Mouse (Mus musculus) erythroid progenitor cell, adult 5-6 weeks (primary cell): Measurements from ENCODE around the gene Slc18a3. TPM values are rescaled to one million over a fixed set of nuclear protein-coding genes. Genes with fewer than 3 reads are reported as not detected.

ENCODE experiments used
- ATAC-seq: replicated peaks from 2 replicates; pipeline ENCODE4 v1.8.0; 2016; ENCODE audit warnings: moderate number of reproducible peaks, mild to moderate bottlenecking, moderate TSS enrichment, inconsistent platforms; ENCODE audit not compliant: poor library complexity, low FRiP score, severe bottlenecking
- total RNA-seq, 2 experiments: library from RNA; stranded (forward) in 1 of 2; stranded (reverse) in 1 of 2; fragments of 150-400 nt in 1 of 2; fragments of 186-747, 209-891 nt in 1 of 2; gene quantifications; 2 replicates each; pipeline versions ENCODE4 v1.2.3 to v1.2.4; 2015 to 2017; ENCODE audit warnings: low replicate concordance in 2 of 2

Gene Slc18a3
- not detected in 2 replicates for total RNA-seq (2015; ENCODE audit: low replicate concordance)
- not detected in 2 replicates for total RNA-seq (2017; ENCODE audit: low replicate concordance)

DNA sequence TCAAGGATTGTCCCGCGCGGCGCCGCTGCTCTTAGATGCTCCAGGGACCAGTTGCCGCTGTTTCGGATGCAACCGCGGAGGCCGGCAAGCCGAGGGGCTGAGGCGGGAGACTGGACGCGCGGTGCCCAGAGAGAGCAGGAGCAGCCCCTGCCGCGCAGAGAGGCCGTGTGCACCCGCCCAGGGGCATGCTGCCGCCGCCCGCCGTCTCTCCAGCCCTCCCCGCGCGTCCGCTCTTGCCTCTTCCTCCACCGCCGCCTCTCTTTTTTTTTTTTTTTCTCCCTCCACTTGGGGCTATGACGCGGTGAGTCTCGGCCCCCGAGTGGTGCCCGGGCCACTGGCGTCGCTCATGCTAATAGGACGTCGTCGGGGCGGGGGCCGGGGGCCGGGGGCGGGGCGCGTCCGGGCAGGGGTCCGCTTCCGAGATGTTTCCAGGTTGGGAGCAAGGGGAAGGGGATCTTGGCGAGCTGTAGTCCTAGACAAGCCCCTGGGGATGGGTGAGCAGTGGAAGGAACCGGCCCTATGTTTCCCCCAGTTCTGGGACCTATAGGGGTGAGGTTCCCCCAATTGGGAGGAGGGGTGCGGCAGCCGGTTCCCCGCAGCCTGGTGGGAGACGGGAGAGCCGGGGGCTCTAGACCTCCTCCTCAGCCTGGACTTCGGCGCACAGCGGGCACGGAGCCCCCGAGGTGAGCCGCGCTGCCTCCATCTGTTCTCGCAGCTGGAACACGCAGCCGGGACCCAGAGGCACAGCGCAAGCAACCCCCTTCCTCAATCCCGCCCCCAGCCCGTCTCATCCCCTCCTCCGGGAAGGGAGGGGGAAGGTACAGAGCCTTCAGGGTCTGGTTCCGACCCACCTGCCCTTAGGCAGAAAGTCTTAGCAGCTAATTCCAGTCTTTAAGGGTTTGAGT lies at the start of gene Slc18a3:
Gene Slc18a3 (minus strand): TSS at position 250 of the 905 bp plus-strand sequence.
- no peak for ATAC-seq

DNA sequence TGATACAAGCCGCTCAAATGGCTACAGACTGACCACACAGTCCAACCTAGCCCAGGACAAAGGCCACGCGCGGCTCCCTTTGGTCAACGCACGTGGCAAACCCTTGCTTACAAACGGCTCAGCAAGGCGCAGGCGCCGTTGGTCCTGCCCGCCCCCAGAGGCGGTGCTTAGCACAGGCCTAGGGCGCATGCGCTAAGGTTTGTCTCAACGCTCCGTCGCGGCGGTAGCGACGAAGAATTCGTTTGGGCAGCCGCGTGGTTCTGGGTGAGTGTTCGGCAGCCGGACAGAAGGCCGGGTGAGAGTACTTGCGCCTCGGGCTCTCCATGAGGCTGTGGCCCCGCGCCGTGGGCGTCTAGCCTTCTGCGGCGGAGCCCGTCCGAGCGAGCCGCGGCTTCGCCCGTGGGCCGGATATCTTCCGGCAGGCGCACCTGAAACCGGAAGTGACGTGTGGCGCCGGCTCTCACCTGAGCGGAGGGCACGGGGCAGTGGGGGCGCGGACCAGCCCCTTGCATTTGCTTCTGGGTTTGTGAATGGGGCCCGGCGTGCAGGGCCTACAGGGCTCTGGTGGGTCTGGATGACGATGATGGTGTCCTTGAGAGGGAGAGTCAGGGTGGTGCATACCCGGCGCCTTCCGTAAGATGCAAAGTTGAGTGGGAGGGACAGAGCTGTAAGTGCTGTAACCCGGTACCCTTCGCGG lies 48.8 kb upstream of the Slc18a3 start, which contains the start of gene Ercc6:
Gene Ercc6 (plus strand): TSS at position 186 of the 697 bp plus-strand sequence.
- ATAC-seq, result peak; percentile 94

DNA sequence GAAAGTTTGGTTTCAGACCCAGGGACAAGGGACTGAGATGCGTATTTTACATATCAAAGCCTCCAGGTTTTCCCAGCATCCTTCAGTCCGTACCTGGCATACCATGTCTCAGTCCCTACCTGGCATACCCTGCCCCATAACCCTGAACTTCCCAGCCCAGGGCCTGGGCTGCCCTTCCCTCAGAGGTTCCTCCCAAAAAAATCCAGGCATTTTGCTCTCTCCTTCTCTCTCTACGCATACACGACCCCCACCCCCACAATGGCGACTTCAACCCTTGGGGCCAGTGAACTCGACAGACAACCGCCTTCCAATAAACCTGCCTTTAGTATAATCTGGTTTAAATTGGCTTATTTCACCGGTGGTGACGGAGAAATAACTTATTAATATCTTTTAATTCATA lies 48.3 kb upstream of the Slc18a3 start:
- ATAC-seq, result no peak

DNA sequence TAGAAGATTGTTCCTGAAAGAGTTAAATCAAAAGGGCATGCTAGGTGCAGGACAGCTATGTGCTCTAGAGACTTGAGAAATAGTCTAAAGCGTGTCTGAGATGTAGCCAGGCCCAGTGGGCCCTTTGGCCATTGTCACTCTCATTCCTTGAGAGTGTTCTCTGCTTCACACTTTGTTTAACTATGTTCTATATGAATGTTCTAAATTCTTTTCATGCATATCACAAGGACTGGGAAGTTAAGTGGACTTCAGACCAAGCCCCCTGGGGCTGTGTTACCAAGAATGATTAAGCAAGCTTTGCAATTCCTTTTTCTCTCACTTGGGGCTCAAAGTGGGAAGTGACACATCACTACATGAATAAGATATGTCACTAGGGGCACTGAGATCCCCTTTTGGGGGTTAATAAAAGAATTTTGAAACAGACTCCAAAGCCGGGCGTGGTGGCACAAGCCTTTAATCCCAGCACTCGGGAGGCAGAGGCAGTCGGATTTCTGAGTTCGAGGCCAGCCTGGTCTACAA lies 44.9 kb upstream of the Slc18a3 start:
- ATAC-seq, result no peak

DNA sequence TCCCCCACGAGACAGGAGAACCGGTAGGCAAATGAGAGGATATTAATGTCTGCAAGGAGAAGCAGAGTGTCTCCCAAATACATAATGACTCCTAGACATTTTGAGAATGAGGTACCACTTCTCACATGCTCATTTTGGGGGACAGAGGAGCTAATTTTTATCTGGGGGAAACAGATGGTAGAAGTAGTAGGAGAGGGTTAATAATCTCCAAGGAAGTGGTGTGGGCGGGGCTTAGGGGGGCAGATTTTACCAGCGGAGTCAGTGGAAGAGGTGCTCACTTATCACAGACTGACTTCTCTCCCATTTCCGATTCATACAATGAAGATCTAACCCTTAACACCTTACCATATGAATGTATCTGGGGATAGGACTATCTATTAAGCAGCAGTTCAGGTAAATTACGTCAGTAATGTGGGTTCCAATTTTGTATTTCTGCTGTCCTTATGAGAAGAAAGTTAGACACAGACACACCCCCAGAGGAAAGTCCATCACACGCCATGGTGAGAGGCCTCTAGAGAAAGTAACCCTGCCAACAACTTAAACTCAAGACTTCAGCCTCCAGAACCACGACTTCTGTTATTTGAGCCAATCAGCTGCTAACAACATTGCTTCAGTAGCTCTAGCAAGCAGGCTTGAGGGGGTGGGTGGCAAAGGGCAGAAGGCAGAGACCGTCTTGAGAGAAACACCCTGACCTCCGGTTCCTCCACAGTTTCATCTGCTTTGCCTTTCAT lies 43.6 kb upstream of the Slc18a3 start:
- no peak for ATAC-seq

DNA sequence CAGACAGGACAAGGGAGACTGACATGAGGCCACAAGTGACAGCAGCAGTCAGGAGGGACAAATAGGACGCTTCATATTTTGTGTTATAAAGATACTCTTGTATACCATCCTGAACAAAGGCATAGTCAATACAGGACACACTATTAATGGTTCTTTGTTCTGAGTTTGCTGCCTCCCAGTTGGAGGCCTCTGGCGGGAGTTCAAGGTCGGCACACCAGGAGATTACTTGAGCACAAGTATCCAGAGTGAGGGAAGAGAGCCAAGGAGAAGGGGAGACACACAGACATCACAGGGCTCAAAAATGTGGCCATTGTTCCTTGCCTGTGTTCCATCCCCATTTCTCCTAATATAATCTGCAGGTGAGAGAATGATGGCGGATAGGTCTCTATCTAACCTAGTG lies 42.6 kb upstream of the Slc18a3 start:
- ATAC-seq, result no peak

DNA sequence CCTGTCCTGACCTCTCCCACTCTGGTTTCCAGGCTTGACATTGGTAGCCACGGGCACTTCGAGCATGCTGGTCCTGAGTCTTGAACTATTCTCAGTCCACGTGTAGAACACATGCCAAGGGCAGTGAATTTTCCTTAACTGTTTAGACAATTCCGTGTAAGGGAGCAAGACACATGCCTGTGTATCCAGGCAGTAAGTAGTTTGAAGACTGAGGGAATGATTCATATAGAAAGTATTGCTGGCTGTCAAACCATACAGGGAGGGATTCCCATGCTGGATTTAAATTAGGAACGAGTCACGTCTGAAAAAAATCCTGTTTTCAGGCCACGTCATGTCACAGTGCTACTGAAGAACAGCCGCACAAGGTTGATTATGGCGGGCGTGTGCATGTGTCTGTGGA lies 41.7 kb upstream of the Slc18a3 start:
- ATAC-seq, result no peak

DNA sequence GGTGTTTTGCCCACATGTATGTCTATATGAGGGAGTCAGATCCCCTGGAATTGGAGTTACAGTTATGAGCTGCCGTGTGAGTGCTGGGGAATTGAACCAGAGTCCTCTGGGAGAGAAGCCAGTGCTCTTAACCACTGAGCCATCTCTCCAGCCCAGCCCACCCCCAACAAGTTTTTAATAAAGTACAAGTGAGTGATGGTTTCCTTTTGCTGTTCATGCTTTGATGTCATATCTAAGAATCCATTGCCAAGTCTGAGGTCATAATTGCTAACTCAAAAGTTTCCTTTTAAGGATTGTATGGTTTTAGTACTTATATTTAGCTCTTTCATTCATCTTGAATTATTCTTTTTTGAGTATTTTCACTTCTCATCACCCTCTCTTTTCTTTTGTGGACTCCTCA lies 39.2 kb upstream of the Slc18a3 start:
- no peak for ATAC-seq

DNA sequence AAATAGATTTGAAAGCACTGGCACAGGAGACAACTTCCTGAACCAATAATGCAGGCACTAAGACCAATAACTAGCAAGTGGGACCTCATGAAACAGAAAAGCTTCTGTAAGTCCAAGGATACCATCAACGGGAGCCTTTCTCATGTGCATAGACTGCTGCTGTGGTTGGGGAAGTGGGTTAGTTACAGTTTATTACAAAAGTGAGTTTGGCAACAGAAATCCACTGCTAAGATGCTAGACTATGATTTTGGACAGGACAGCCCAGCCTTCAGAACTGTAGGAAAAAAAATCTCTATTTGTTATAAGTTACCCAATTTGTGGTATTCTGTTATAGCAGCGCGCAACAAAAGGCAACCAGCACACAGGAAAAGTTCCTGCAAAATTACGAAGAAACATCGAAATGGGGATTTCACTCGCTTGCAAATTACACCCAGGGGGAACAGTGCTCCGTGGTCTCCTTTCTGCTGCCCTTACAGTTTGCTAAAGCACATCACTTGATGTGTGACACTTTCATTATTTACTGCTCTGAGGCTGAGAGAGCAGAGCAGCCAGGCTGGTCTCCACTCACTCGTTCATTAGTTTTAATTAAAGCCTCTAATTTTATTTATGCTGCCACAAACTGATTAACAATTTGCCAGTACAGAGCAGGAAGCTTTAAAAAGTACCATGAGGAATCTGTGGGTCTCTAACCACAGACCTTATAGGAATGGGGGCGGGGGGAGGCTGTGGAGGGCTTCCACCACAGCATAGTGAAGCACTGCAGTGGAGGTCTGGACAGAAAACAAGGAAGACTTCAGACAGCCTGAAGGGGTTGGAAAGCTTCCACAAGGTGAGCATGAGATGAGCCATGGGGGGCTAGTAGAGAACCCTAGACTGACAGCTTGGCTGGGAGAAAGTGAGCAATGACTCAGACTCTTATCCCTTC lies 38.4 kb upstream of the Slc18a3 start:
- no peak for ATAC-seq

DNA sequence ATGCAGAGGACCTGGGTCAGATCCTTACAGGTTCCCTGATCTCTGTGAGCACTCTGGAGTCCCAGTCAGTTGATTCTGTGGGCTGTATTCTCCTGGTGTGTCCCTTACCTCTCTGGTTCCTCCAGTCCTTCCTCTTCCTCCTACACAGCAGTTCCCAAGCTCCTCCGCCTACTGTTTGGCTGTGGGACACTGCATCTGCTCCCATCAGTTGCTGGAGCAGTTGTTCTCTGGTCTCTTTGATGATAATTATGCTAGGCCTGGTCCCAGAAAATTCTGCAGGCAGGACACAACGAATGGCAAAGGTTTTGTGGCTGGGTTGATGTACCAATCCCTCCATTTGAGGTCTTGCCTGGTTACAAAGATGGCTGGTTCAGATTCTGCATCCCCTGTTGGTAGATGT lies 36.7 kb upstream of the Slc18a3 start:
- no peak for ATAC-seq

DNA sequence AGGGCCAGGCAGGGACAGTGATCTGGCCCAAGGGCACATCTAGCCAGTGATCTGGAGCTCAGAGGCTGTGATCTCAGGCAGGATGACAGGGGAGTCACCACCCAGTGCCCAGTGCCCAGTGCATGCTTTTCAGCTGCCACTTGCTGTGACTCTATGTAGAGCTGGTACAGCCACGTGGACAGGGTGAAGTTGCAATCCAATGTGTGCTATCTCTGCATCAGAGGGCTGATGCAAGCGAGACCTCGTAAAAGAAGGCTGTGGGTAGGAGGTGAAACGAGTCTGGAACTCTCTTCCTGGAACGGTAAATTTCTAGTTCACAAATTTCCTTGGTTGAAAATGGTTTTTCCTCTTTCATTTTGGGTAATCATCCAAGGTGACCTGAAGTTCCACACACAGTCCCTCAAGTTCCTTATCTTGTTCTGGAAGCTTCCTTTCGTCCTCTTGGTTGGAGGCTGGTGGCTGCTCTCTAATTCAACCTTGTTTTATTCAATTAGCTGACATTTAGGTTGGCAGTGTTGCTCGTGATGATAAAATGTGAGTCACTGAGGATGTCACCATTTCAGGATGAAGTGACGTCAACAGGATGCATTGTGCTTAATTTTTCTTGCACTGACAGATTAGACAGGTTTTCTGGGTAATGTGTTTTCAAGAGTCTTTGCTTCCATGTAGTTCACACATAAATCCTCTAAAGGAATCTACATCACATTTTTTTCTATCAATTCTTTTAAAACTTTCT lies 31.6 kb upstream of the Slc18a3 start:
- ATAC-seq, result no peak

DNA sequence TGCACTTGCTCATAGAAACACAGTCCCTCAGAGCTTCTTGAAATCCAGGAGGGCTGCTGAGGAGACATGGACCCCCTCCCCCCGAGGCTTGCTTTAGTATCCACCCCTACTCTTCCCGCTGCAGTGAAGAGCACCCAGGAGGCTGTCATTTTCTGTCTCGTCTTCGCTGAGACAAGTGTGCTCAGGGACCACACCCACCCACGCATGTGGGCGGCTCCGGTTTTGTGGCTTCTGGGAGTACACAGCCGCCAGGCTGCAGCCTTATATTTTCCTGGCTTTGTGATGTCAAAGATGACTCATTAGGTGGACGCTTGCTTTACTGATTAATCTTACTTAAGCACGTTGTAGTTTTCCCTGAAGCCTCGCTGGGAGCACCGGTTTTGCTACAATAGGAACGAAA lies 27.9 kb upstream of the Slc18a3 start:
- no peak for ATAC-seq

DNA sequence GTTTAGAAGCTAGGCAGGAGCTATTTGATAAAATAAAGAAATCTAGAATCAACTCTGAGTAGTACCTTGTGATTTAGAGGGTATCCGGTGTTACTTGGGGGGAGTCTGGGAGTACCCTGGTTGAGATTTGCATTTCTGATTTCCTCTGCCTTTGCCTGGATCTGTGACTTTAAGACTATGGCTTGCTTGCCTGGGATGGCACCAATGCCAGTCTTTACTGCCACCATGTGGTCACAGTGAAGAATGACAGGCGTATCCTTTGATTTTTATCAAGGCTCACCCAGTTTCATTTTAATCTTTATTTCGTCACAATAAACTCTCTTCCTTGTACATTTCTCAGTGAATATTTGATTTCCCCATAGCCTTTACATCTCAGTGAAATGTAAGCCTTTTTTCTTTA lies 17.4 kb upstream of the Slc18a3 start:
- ATAC-seq, result no peak

DNA sequence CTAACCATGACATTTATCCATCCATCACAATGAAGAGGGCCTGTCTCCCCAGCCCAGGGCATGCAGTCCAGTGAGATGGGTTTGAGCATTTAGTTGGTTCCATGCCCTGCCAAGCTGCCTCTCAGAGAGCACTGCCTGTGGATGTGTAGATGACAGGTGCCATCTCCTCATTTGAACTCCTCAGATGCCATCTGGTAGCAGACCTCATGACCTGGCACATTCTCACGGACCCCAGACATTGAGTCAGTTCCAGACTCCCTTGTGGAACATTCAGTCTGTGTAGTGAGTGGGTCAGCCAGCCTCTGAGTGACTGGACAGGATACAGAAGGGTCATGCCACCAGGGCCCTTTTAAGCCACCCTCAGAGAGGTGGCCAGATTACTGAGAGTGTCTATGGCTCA lies 12.9 kb upstream of the Slc18a3 start:
- ATAC-seq, result no peak

DNA sequence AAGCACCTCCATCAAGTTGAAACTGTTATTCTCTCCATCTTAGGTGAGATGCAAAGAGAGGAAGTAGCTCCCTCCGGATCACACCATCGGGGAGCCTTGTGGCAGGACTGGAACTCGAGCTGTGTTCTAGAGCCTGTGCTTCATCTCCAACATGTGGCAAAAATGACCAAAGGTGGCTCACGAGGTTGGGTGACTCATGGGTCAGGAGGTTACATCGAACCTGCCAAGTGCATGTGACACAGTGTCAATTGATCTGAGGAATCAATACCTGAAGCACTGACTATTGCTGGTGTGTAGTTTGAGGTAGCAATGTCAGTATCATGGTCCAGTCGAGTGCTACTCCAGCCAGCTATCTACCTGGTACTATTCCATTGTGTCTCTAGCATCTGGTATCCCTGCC lies 11.9 kb upstream of the Slc18a3 start:
- ATAC-seq, result no peak

DNA sequence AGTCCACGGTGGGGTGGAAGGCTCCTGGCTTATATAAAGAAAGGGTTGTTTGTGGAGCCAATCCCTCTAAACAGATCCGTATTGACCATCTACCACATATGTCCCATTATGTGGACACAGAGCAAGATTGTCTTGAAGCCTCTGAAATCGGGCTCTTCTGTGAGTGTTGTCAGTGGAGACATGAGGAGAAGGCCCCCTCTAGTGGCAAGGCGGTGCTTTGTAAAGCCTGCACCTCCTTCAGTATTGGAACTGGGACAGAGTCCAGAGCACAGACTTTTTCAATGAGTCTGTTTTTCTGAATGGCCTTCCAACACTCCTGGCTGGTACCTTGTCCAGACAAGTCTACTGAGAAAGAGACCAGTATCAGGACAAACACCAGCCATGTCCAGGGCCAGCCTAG lies 8.3 kb upstream of the Slc18a3 start:
- ATAC-seq, result no peak

DNA sequence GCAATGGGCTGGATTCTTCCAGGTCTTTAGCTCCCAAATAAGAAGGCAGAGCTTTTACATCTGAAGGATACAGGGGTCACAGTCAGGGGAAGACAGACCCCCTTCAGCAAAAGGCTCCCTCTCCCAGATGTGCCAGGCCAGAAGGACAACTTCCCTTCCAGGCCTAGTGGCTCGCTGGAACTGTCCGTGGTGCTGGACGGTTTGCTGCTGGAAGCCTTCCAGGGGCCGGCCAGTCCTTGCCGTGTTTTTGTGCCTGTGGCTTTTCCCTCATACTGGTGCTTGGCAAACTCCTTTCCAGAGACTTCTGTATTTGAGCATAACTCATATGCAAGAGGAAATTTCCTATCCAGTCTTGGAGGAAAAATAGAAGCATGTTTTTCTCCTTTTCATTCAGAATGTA lies 3.0 kb upstream of the Slc18a3 start:
- no peak for ATAC-seq

DNA sequence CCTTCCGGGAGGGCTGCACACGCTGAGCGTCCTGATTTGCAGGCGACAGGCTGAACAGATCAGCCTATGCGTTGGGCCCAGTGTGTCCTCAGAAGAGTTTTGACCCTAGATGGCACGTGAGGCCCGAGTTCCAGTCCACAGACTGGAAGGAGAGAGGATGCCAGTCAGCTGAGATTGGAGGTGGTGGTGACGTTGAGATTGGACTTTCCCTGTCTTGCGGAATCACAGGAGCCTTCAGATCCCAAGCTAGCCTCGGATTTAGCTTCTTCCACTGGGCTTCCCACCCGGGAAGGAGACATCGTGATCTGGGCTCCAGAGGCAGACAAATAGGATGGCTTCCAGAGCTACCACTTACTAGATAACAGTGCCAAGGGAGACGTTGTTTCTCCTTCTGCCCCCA lies 1.2 kb upstream of the Slc18a3 start, which contains the start of gene Chat:
Gene Chat (minus strand): TSS at position 101 of the 400 bp plus-strand sequence.
- ATAC-seq, result no peak
